Mouse (Mus musculus) layer of hippocampus, adult 11-12 months (tissue): Measurements from ENCODE around the gene Msrb3.

Experiments
- DNase-seq: peaks from one replicate; pipeline ENCODE4 v3.0.0; 2022; ENCODE audit warnings: low spot score

Msrb3 gene

GRCm38 (mm10) chr10:120748156-120748555 is 150.7 kb downstream of the Msrb3 start:
- no peak for DNase-seq

GRCm38 (mm10) chr10:120745138-120745856 is 153.6 kb downstream of the Msrb3 start:
- peak; percentile 36 for DNase-seq

DNA sequence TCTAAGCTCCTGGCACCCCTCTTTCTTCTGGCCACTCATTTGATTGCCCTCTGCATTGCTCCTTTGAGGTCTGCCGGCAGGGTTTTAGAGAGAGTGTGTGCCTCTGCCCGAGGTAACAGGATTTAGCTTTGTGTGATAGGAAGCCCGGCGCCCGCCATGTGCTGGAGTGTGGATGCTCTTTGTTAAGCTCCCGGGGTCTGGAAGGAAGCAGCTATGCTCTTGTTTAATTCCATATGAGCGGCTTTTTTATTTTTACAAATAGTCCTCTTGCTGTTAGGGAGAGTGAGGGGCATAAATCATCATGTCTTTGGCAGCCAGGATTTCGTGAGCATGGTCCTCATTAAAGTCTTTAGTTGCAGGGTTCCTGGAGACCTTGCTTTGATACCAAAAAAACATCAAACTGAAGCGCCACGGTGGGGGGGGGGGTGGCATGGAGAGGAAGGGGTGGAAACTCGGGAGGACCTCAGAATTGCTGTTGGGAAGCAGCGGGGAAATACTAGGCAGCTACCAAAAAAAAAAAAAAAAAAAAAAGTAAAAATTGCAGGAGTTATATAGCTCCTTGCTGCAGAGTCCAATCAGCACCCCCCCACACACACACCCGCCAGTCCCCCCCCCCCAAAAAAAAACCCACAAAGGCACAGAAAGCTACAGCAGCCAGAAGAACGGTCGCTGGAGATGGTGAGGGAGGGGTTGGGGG is 154.3 kb downstream of the Msrb3 start:
- no peak for DNase-seq

GRCm38 (mm10) chr10:120736508-120737069 is 162.3 kb downstream of the Msrb3 start:
- no peak for DNase-seq

DNA sequence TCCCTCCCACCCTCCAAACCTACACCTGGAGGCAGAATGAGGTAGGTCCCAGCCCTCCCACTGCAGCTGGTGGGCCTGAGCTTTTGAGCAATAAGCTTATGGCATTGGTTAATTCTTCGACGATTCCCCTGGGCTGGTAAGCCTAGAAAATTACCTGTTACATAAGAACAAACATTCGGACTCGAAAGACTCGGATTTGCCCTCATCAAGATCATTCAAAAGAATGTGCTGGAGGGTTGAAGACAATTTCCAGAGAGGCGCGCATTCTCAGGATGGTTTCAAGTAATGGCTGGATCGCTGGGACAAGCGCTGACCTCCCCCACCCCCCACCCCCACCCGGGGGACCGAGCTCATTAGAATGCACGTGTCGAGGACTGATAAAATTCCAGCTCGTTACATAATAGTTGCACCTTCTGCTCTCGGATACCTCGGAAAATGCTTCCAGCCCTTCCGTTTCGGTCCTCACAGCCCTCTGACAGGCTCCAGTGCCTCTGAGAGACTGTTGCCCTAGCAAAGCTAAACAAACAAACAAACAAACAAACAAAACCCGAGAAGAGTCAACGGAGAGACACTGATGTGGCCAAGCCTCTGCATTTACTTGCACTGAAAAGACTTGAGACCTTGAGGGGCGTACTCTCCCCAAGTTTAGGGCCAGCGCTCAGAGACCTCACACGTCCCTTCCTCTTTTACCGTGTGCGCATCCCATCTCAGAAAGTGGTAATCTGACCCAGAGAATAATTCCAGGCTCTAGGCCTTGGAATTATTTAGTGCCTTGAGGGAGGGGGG is 163.0 kb downstream of the Msrb3 start:
- DNase-seq, result no peak

DNA sequence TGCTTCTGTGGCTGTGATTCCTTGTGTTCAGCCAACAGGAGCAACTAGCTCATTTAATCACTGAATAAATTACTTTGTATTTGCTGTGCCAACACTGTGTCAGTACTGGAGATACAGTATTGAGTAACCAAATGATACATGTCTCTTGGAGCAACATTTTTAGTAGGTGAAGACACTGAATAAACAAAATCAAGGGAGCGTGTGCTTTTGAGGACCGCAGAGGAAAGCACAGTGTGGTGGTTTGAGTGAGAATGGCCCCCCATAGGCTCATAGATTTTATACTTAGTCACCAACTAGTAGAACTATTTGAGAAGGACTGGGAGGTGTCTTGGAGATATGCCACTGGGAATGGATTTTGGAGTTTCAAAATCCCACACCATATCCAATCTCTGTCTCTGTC is 164.5 kb downstream of the Msrb3 start:
- DNase-seq, result no peak
